Mouse (Mus musculus) neural tube, embryonic 15.5 days (tissue): ENCODE data around the gene Zfp697. TPM values are rescaled to one million over a fixed set of nuclear protein-coding genes. Genes with fewer than 3 reads are reported as not detected.
A peak's percentile ranks its signal among the peaks of the same experiment; 100 is the strongest.
"Not testable (repeated sequence)": the region's sequence is repeated elsewhere in the genome, so short reads cannot be mapped to it uniquely, and the experiment has no call there.

ENCODE experiments used
- ATAC-seq: fragments of 200-750 bp; cut with Nextera tagmentation; 2 replicates; pipeline ENCODE4 v1.8.0; 2017; ENCODE audit warnings: mild to moderate bottlenecking, moderate TSS enrichment, moderate library complexity; ENCODE audit not compliant: low FRiP score
- H3K27ac ChIP-seq: fragments of 300-500 bp; sonication (generic); replicated peaks from 2 replicates; pipeline ENCODE4 v1.5.1; 2015; ENCODE audit warnings: mild to moderate bottlenecking, inconsistent platforms
- H3K27me3 ChIP-seq: fragments of 300-500 bp; sonication (generic); replicated peaks from 2 replicates; pipeline ENCODE4 v1.6.1; 2015; ENCODE audit warnings: inconsistent platforms
- H3K36me3 ChIP-seq: fragments of 300-500 bp; sonication (generic); 2 replicates; pipeline ENCODE4 v1.6.1; 2015; ENCODE audit warnings: inconsistent platforms
- H3K4me1 ChIP-seq: fragments of 300-500 bp; sonication (generic); 2 replicates; pipeline ENCODE4 v1.6.1; 2015; ENCODE audit warnings: inconsistent platforms
- H3K4me2 ChIP-seq: fragments of 300-500 bp; sonication (generic); 2 replicates; pipeline ENCODE4 v1.6.1; 2015; ENCODE audit warnings: inconsistent platforms, mild to moderate bottlenecking, moderate library complexity
- H3K4me3 ChIP-seq: fragments of 300-500 bp; sonication (generic); replicated peaks from 2 replicates; pipeline ENCODE4 v1.5.1; 2015; ENCODE audit warnings: mild to moderate bottlenecking, inconsistent platforms
- H3K9ac ChIP-seq: fragments of 300-500 bp; sonication (generic); replicated peaks from 2 replicates; pipeline ENCODE4 v1.6.1; 2015; ENCODE audit warnings: mild to moderate bottlenecking, inconsistent platforms
- H3K9me3 ChIP-seq: fragments of 300-500 bp; sonication (generic); replicated peaks from 2 replicates; pipeline ENCODE4 v1.6.1; 2016; ENCODE audit warnings: inconsistent platforms
- WGBS: fragments of 180-500 bp; shearing (Covaris S2); methylation state at CpG from one replicate; pipeline ENCODE4 v1.1.7; 2015; ENCODE audit warnings: mixed read lengths; 5-methylcytosine and 5-hydroxymethylcytosine counted together
- polyA plus RNA-seq: library from polyadenylated mRNA; unstranded; fragments of >200 nt; fragmentation: Nextera tagmentation; extraction: Ambion mirVana; gene quantifications from 2 replicates; pipeline ENCODE4 v1.2.1, GENCODE M21; 2015

The Zfp697 gene
- polyA plus RNA-seq, result 15.8 and 17.0 TPM in 2 replicates

- Histone ChIP-seq H3K4me1 (peaks cover 36% of the 10 kb centered on the region), H3K27me3 (no peaks in the 10 kb centered on the region), H3K27ac (peak within 1 kb of the TSS; percentile 92), H3K36me3 (no peaks in the 10 kb centered on the region), H3K9me3 (no peaks in the 10 kb centered on the region), H3K4me2 (peak within 1 kb of the TSS; percentile 84), H3K4me3 (peak within 1 kb of the TSS; percentile 94), H3K9ac (peak within 1 kb of the TSS; percentile 94)
- peak; percentile 95 for ATAC-seq
- under 1% methylated on average over 42 of the region's 42 CpGs for WGBS
Measured at GRCm38 (mm10) chr3:98382246-98382939, at the start of gene Zfp697. TSS of gene Zfp697 (plus strand) at chr3:98382461.

GRCm38 (mm10) chr3:98334010-98334409 is 48.3 kb upstream of the Zfp697 start:
- WGBS, result 85% methylated on average over 2 of the region's 2 CpGs

GRCm38 (mm10) chr3:98335331-98335730 is 46.9 kb upstream of the Zfp697 start:
- Histone ChIP-seq H3K27ac (0 out of 2 replicates have a peak overlapping the region, but pooled peaks have one; percentile 25), H3K4me2 (peak overlapping the region; percentile 99; the same call in 1 of the 2 replicates), H3K36me3 (0 out of 2 replicates have a peak, but pooled peaks cover 6% of the 10 kb centered on the region), H3K9me3 (no peaks in the 10 kb centered on the region), H3K9ac (no peak overlapping the region), H3K27me3 (no peaks in the 10 kb centered on the region), H3K4me1 (peaks cover 34% of the 10 kb centered on the region), H3K4me3 (no peak overlapping the region)
- ATAC-seq, result no peak

More at GRCm38 (mm10) chr3:98334010-98334409, 48.3 kb upstream of the Zfp697 start:
- ATAC-seq, result no peak
- 0 out of 2 replicates have a peak, but pooled peaks cover 6% of the 10 kb centered on the region for H3K36me3 ChIP-seq
- no peak overlapping the region for H3K4me3 ChIP-seq
- H3K27me3 ChIP-seq, result no peaks in the 10 kb centered on the region
- peaks cover 25% of the 10 kb centered on the region for H3K4me1 ChIP-seq
- no peak overlapping the region for H3K9ac ChIP-seq
- H3K9me3 ChIP-seq, result no peaks in the 10 kb centered on the region
- H3K27ac ChIP-seq, result no peak overlapping the region
- H3K4me2 ChIP-seq, result no peak overlapping the region

- 0 out of 2 replicates have a peak, but pooled peaks cover 6% of the 10 kb centered on the region for H3K36me3 ChIP-seq
- peaks cover 34% of the 10 kb centered on the region for H3K4me1 ChIP-seq
- no peak overlapping the region for H3K4me3 ChIP-seq
- 66% methylated on average over 7 of the region's 7 CpGs for WGBS
- peak overlapping the region; percentile 99 for H3K4me2 ChIP-seq
- peak overlapping the region; percentile 25; the same call in 1 of the 2 replicates for H3K27ac ChIP-seq
- no peaks in the 10 kb centered on the region for H3K9me3 ChIP-seq
- no peak overlapping the region for H3K9ac ChIP-seq
- no peaks in the 10 kb centered on the region for H3K27me3 ChIP-seq
- no peak for ATAC-seq
Measured at GRCm38 (mm10) chr3:98335886-98336285, 46.4 kb upstream of the Zfp697 start.

GRCm38 (mm10) chr3:98336661-98337654 is 45.3 kb upstream of the Zfp697 start:
- Histone ChIP-seq H3K4me3 (peak overlapping the region; percentile 6; the same call in 1 of the 2 replicates), H3K27me3 (no peaks in the 10 kb centered on the region), H3K4me2 (peak overlapping the region; percentile 99), H3K9ac (no peak overlapping the region), H3K9me3 (no peaks in the 10 kb centered on the region), H3K4me1 (peaks cover 34% of the 10 kb centered on the region), H3K36me3 (0 out of 2 replicates have a peak, but pooled peaks cover 6% of the 10 kb centered on the region), H3K27ac (peak overlapping the region; percentile 48; the same call in 1 of the 2 replicates)
- 52% methylated on average over 22 of the region's 22 CpGs for WGBS
- peak; percentile 37 for ATAC-seq

GRCm38 (mm10) chr3:98338584-98339041 is 43.6 kb upstream of the Zfp697 start:
- ATAC-seq, result peak; percentile 15; the same call in 1 of the 2 replicates
- peaks cover 34% of the 10 kb centered on the region for H3K4me1 ChIP-seq
- no peaks in the 10 kb centered on the region for H3K36me3 ChIP-seq
- H3K4me2 ChIP-seq, result peak overlapping the region; percentile 99
- peak overlapping the region; percentile 58 for H3K4me3 ChIP-seq
- 5% methylated on average over 15 of the region's 15 CpGs for WGBS
- peak overlapping the region; percentile 58 for H3K9ac ChIP-seq
- no peaks in the 10 kb centered on the region for H3K9me3 ChIP-seq
- H3K27ac ChIP-seq, result peak overlapping the region; percentile 38
- H3K27me3 ChIP-seq, result no peaks in the 10 kb centered on the region

- no peaks in the 10 kb centered on the region for H3K36me3 ChIP-seq
- H3K4me2 ChIP-seq, result peak overlapping the region; percentile 99
- no peaks in the 10 kb centered on the region for H3K27me3 ChIP-seq
- under 1% methylated on average over 46 of the region's 46 CpGs for WGBS
- peaks cover 34% of the 10 kb centered on the region for H3K4me1 ChIP-seq
- peak overlapping the region; percentile 38 for H3K27ac ChIP-seq
- ATAC-seq, result peak; percentile 56; the same call in 1 of the 2 replicates
- peak overlapping the region; percentile 58 for H3K9ac ChIP-seq
- peak overlapping the region; percentile 58 for H3K4me3 ChIP-seq
- H3K9me3 ChIP-seq, result no peaks in the 10 kb centered on the region
Measured at GRCm38 (mm10) chr3:98339097-98339705, 43.1 kb upstream of the Zfp697 start.

GRCm38 (mm10) chr3:98339706-98340109 is 42.6 kb upstream of the Zfp697 start, which contains the start of gene Phgdh:
TSS of gene Phgdh (minus strand) at chr3:98339990.
- Histone ChIP-seq H3K4me3 (peak within 1 kb of the TSS; percentile 58), H3K27ac (peak within 1 kb of the TSS; percentile 38), H3K9ac (peak within 1 kb of the TSS; percentile 58), H3K4me2 (peak within 1 kb of the TSS; percentile 99), H3K4me1 (peaks cover 34% of the 10 kb centered on the region)
- ATAC-seq, result peak; percentile 78
- 0% methylated on average over 10 of the region's 10 CpGs for WGBS
- not testable (repeated sequence) for H3K36me3 ChIP-seq, H3K27me3 ChIP-seq, H3K9me3 ChIP-seq

- Histone ChIP-seq H3K4me3 (no peak overlapping the region), H3K9me3 (no peaks in the 10 kb centered on the region), H3K36me3 (no peaks in the 10 kb centered on the region), H3K4me1 (peaks cover 30% of the 10 kb centered on the region), H3K9ac (no peak overlapping the region), H3K27ac (no peak overlapping the region), H3K27me3 (no peaks in the 10 kb centered on the region), H3K4me2 (no peak overlapping the region)
- WGBS, result 90% methylated on average over 17 of the region's 17 CpGs
- ATAC-seq, result no peak
Measured at GRCm38 (mm10) chr3:98340818-98341594, 41.3 kb upstream of the Zfp697 start.

GRCm38 (mm10) chr3:98343235-98343634 is 39.0 kb upstream of the Zfp697 start:
- Histone ChIP-seq H3K9ac (no peak overlapping the region), H3K4me1 (peaks cover 16% of the 10 kb centered on the region), H3K27ac (no peak overlapping the region), H3K36me3 (no peaks in the 10 kb centered on the region), H3K9me3 (no peaks in the 10 kb centered on the region), H3K4me3 (no peak overlapping the region), H3K4me2 (no peak overlapping the region), H3K27me3 (no peaks in the 10 kb centered on the region)
- ATAC-seq, result no peak
- 86% methylated on average over 3 of the region's 3 CpGs for WGBS
